Mouse (Mus musculus) lung, embryonic 16.5 days (tissue): ENCODE data around the gene Hephl1. TPM values are rescaled to one million over a fixed set of nuclear protein-coding genes. Genes with fewer than 3 reads are reported as not detected.

Source experiments
- ATAC-seq: fragments of 200-750 bp; cut with Nextera tagmentation; 2 replicates; pipeline ENCODE4 v1.8.0; 2017; ENCODE audit warnings: low read depth, mild to moderate bottlenecking, moderate library complexity
- H3K27ac ChIP-seq: fragments of 300-500 bp; sonication (generic); 2 replicates; pipeline ENCODE4 v1.5.1; 2014; ENCODE audit warnings: mild to moderate bottlenecking, control low read depth, low read length
- H3K27me3 ChIP-seq: fragments of 300-500 bp; sonication (generic); 2 replicates; pipeline ENCODE4 v1.6.1; 2014; ENCODE audit warnings: low read depth, low read length, mixed read lengths; ENCODE audit not compliant: control insufficient read depth, insufficient read depth
- H3K36me3 ChIP-seq: fragments of 300-500 bp; sonication (generic); 2 replicates; pipeline ENCODE4 v1.6.1; 2014; ENCODE audit warnings: low read length; ENCODE audit not compliant: control insufficient read depth, insufficient read depth
- H3K4me1 ChIP-seq: fragments of 300-500 bp; sonication (generic); replicated peaks from 2 replicates; pipeline ENCODE4 v1.6.1; 2014; ENCODE audit warnings: low read length, mixed read lengths; ENCODE audit not compliant: control insufficient read depth, insufficient read depth
- H3K4me2 ChIP-seq: fragments of 300-500 bp; sonication (generic); 2 replicates; pipeline ENCODE4 v1.6.1; 2014; ENCODE audit warnings: low read depth, low read length, control low read depth
- H3K4me3 ChIP-seq: fragments of 300-500 bp; sonication (generic); 2 replicates; pipeline ENCODE4 v1.5.1; 2014; ENCODE audit warnings: mild to moderate bottlenecking, low read length, control low read depth
- H3K9ac ChIP-seq: fragments of 300-500 bp; sonication (generic); 2 replicates; pipeline ENCODE4 v1.6.1; 2014; ENCODE audit warnings: low read length, control low read depth
- H3K9me3 ChIP-seq: fragments of 300-500 bp; sonication (generic); 2 replicates; pipeline ENCODE4 v1.6.1; 2016; ENCODE audit warnings: low read length; ENCODE audit not compliant: control insufficient read depth
- WGBS: fragments of 180-500 bp; shearing (Covaris S2); extraction: QIAGEN DNeasy Blood & Tissue Kit; methylation state at CpG from one replicate; pipeline ENCODE4 v1.1.7; 2014; 5-methylcytosine and 5-hydroxymethylcytosine counted together
- polyA plus RNA-seq: library from polyadenylated mRNA; unstranded; fragments of >200 nt; fragmentation: Nextera tagmentation; extraction: Ambion mirVana; gene quantifications from 2 replicates; pipeline ENCODE4 v1.2.1, GENCODE M21; 2015

Hephl1 gene
- polyA plus RNA-seq, 1 experiment from 2014 or later, result not detected

DNA sequence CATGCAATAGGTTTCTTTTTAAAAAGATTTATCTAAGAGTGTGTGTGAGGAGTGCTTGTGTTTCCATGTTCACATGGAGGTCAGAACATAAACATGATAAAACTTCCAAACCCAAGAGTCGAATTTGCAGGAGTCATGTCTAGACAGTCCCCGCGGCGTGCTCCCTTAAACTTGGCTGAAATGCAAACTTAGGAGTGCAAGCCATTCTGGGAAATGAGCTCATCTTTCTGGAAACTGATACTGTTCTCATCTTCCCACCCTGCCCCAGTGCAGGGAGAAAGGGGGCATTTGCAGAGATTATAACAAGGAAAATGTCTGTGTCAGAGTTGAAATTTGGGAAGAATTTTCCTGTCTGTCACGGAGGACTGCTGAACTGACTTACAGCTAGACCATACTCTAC is 72.1 kb downstream of the Hephl1 start:
- Histone ChIP-seq H3K9ac (no peak overlapping the region), H3K4me2 (no peak overlapping the region), H3K9me3 (no peaks in the 10 kb centered on the region), H3K27ac (no peak overlapping the region), H3K36me3 (no peaks in the 10 kb centered on the region), H3K4me3 (no peak overlapping the region), H3K4me1 (peaks cover 8% of the 10 kb centered on the region), H3K27me3 (no peaks in the 10 kb centered on the region)
- WGBS, result 77% methylated on average over 5 of the region's 5 CpGs
- ATAC-seq, result no peak; the same call in 1 of the 2 replicates

DNA sequence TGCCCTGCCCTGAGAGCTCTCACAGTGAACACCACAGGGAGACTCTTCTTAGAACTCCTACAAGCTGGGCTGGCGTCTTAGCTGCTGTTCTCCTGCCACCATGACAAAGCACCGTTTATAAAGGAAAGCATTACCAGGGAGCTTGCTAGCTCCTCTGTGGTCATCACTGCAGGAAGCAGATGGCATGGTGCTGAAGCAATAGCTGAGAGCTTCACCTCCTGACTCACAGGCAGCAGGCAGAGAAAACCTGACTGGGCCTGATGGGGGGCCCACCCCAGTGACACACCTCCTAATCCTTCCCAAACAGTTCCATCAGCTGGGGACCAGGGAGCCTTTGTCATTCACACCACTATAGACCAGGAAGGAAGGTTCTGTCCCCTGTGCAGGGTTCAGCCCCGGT is 74.2 kb downstream of the Hephl1 start:
- H3K4me3 ChIP-seq, result no peak overlapping the region
- no peak overlapping the region for H3K9ac ChIP-seq
- ATAC-seq, result no peak
- H3K9me3 ChIP-seq, result no peaks in the 10 kb centered on the region
- 54% methylated on average over 3 of the region's 3 CpGs for WGBS
- H3K36me3 ChIP-seq, result no peaks in the 10 kb centered on the region
- H3K4me2 ChIP-seq, result no peak overlapping the region
- peaks cover 3% of the 10 kb centered on the region; the same call in 1 of the 2 replicates for H3K4me1 ChIP-seq
- no peak overlapping the region for H3K27ac ChIP-seq
- H3K27me3 ChIP-seq, result no peaks in the 10 kb centered on the region

DNA sequence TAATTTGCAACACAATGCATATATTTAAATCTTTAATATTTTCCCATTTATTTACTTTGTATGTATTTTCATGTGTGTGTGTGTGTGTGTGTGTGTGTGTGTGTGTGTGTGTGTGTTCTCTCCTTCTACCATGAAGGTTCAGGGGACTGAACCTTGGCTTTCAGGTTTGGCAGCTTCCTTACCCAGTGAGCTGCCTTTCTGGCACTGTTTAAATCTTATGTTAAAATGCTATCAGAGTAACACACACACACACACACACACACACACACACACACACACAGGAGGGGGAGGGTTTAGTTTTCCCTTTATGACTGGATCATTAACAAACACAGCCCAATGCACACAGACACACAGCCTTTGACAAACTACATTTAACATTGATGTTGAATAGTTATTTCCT is 74.7 kb downstream of the Hephl1 start:
- Histone ChIP-seq H3K4me1 (peaks cover 3% of the 10 kb centered on the region; the same call in 1 of the 2 replicates), H3K9me3 (no peaks in the 10 kb centered on the region), H3K9ac (no peak overlapping the region), H3K4me2 (no peak overlapping the region), H3K36me3 (no peaks in the 10 kb centered on the region), H3K4me3 (no peak overlapping the region), H3K27ac (no peak overlapping the region), H3K27me3 (no peaks in the 10 kb centered on the region)
- ATAC-seq, result no peak

DNA sequence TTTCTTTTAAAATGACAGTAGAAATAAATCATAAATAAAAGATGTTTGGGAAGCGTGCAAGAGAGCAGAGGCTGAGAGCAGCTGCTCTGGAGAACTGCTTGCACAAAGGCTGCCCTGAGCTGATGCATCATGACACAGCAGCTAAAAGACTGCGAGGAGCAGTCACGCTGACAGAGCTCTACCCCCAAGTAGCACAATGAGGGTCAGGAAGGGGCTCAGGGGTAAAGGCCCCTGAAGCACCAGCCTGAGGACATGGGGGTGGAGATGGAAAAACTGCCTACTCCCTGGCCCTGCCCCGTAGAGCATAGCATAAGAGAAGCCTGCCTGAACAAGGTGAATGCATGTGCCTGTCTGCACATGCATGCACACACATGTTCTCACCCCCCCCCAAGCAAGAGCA is 75.1 kb downstream of the Hephl1 start:
- Histone ChIP-seq H3K4me3 (no peak overlapping the region), H3K4me2 (no peak overlapping the region), H3K36me3 (no peaks in the 10 kb centered on the region), H3K9ac (no peak overlapping the region), H3K27me3 (no peaks in the 10 kb centered on the region), H3K9me3 (no peaks in the 10 kb centered on the region), H3K4me1 (peaks cover 3% of the 10 kb centered on the region; the same call in 1 of the 2 replicates), H3K27ac (no peak overlapping the region)
- ATAC-seq, result no peak
- 60% methylated on average over 4 of the region's 4 CpGs for WGBS

DNA sequence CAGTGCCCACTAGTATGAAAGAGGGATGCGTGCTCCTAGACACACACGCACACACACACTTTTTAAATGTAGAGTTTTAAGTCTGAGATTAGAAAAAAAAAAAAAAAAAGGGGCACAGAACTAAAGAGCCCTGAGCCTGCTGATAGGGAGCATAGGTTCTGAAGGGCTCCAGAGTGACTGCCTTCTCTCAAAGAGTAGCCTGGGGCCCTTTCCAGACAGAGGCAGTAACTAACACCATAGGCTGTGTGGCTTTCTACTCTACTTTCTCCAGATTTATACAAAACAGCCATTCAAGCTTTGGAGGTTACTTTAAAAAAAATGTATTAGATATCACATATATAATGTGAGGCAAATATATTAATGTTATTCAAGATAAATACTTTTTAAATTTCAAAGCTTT is 75.5 kb downstream of the Hephl1 start:
- H3K4me2 ChIP-seq, result no peak overlapping the region
- H3K27me3 ChIP-seq, result no peaks in the 10 kb centered on the region
- no peak overlapping the region for H3K4me3 ChIP-seq
- H3K9me3 ChIP-seq, result no peaks in the 10 kb centered on the region
- H3K36me3 ChIP-seq, result no peaks in the 10 kb centered on the region
- no peak for ATAC-seq
- no peak overlapping the region for H3K9ac ChIP-seq
- WGBS, result 98% methylated on average over 2 of the region's 2 CpGs
- no peak overlapping the region for H3K27ac ChIP-seq
- H3K4me1 ChIP-seq, result peaks cover 3% of the 10 kb centered on the region; the same call in 1 of the 2 replicates

DNA sequence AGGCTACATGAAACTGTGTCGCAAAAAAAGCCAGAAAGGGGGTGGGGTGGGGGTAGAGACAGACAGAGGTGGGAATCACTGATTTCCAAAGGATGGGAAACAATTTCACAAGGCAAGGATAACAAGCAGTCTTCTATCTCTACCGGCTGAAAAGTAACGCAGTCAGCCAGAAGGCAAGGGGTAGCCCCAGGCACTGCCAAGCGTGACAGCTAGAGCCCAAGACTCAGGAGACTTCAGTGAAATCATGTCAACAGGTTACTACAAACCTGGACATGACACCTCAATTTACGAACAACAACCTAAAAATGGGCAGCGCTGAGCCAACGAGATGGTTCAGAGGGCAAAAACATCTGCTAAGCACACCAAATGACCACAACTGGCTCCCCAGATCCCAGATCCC is 75.9 kb downstream of the Hephl1 start:
- Histone ChIP-seq H3K4me2 (no peak overlapping the region), H3K4me3 (no peak overlapping the region), H3K27ac (no peak overlapping the region), H3K9ac (no peak overlapping the region), H3K4me1 (peaks cover 3% of the 10 kb centered on the region), H3K27me3 (no peaks in the 10 kb centered on the region), H3K9me3 (no peaks in the 10 kb centered on the region), H3K36me3 (no peaks in the 10 kb centered on the region)
- WGBS, result 92% methylated on average over 7 of the region's 7 CpGs
- no peak for ATAC-seq

DNA sequence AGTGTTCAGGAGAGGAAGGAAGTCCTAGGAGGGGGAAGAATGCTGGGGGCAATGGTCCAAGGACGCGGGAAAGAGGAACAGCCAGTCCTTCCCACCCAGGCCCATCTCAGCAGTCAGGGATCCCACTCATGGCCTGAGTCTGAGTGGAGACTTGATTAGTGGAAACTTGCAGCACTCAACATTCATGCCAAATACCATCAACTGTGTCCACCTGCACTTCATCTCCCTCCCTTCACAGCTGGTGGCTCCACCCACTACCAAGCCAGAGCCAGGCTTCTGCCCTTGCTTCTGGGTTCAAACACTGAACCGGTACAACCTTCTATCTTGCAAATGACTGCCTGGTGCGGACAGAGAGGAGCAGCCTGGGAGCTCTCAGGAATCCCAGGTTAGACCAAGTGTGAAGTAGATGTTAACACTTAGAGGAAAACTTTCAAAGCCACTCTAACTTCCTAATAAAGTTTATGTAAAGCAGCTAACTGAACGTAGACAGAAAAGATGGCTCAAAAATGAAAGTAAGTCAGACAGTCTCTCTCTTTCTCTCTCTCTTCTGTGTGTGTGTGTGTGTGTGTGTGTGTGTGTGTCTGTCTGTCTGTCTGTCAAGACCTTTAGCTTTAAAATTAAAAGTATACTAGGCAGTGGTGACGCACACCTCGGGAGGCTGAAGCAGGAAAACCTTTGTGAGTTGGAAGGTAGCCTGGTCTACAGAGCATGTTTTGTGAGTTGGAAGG is 77.2 kb downstream of the Hephl1 start:
- Histone ChIP-seq H3K27ac (no peak overlapping the region), H3K36me3 (no peaks in the 10 kb centered on the region), H3K4me1 (peaks cover 12% of the 10 kb centered on the region), H3K9me3 (no peaks in the 10 kb centered on the region), H3K27me3 (no peaks in the 10 kb centered on the region), H3K9ac (no peak overlapping the region), H3K4me2 (no peak overlapping the region), H3K4me3 (no peak overlapping the region)
- WGBS, result 67% methylated on average over 7 of the region's 7 CpGs
- no peak for ATAC-seq

DNA sequence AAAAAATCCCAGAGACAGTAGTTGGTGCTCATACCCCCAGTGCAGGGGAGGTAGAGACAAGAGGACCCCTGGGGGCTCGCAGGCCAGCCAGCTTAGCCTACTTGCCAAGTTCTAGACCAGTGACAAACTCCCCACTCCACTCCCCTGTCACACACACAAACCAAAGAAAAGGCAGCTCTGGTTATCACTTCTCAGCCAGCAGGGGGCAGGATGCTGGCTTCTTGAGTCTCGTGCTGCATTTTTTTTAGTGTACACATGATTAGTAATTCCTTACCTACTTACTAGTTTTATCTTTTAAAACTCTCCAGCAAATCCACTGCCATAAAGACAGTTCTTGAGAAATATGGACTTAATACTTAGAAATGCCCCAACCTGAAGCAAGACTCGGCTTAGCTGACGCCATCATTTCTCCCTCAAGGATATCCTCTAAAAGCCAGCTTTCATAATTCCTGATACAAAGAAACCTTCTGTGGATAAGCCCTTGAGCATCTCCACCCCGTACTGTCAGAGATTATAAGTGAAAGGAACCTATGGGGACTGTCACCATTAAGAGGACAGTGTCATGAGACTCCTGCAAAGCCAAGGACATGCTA is 78.2 kb downstream of the Hephl1 start:
- WGBS, result 65% methylated on average over 5 of the region's 5 CpGs
- ATAC-seq, result no peak

DNA sequence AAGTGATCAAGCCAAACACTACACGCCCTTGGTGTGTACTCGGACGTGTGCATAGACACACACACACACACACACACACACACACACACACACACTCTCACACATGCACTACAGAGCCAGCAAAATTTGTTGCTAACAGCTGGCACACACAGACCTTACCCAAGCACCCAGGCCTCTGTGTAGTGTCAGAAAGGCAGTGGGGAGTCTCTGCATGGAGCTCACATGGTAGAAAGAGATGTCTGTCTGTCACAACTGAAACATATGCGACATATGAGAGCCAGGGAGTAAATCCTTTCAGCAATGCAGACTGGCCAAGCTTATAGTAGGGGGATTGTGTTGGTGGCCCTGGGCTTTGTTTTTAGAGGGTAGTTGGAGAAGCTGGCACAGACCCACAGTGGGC is 79.1 kb downstream of the Hephl1 start:
- 84% methylated on average over 4 of the region's 4 CpGs for WGBS
- H3K9me3 ChIP-seq, result no peaks in the 10 kb centered on the region
- no peak overlapping the region for H3K9ac ChIP-seq
- H3K27me3 ChIP-seq, result no peaks in the 10 kb centered on the region
- H3K36me3 ChIP-seq, result no peaks in the 10 kb centered on the region
- ATAC-seq, result no peak
- peaks cover 12% of the 10 kb centered on the region for H3K4me1 ChIP-seq
- no peak overlapping the region for H3K4me3 ChIP-seq
- no peak overlapping the region for H3K27ac ChIP-seq
- H3K4me2 ChIP-seq, result no peak overlapping the region

More for the DNA sequence above, 78.2 kb downstream of the Hephl1 start:
- no peaks in the 10 kb centered on the region for H3K27me3 ChIP-seq
- H3K9ac ChIP-seq, result no peak overlapping the region
- no peaks in the 10 kb centered on the region for H3K36me3 ChIP-seq
- peaks cover 12% of the 10 kb centered on the region for H3K4me1 ChIP-seq
- no peak overlapping the region for H3K4me3 ChIP-seq
- no peak overlapping the region for H3K4me2 ChIP-seq
- H3K27ac ChIP-seq, result no peak overlapping the region
- H3K9me3 ChIP-seq, result no peaks in the 10 kb centered on the region
